Mouse (Mus musculus): ENCODE data around the gene Ttc5.

- TF ChIP-seq CTCF (IDR thresholded peaks at IDR 0.05) (peak; percentile 59), EP300 (IDR thresholded peaks at IDR 0.05) (no peak)
These were observed 13.2 kb upstream of the Ttc5 start for GRCm38 (mm10) chr14:50798512-50798911.

All from lung, postnatal 0 days (tissue).